Mouse (Mus musculus): ENCODE results near the gene Eps8l2. TPM values are rescaled to one million over a fixed set of nuclear protein-coding genes. Genes with fewer than 3 reads are reported as not detected.

Eps8l2 gene
- polyA plus RNA-seq, 1 experiment, result 109 TPM

DNA sequence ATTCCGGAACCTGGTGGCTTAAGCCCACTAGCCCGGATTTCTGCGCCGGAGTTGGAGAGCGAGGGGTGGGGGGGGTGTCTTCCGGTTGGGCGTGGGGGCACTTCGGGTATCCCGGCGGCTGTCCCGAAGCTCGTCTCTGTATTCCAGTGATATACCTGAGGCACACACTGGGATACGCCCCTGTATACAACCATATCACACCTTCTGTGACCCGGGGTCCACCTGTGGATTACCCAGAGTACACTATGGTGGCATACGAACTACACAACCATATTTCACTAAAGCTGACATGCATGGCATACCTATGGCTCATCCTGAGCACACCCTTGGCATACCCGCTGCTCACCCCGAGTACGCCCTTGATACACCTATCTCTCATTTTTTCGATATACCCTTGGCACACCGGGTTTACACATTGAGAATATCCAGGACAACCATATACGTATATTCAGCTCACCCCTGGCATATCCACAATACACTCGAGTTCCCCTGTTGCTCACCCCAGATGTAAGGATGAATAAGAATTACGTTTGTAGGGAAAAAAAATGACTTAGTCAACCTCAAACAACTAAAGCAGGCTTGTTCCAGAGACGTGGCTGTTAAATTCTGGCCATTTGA, 10.2 kb upstream of the Eps8l2 start:
- no peak for DNase-seq (ENCODE audit: low spot score)

DNA sequence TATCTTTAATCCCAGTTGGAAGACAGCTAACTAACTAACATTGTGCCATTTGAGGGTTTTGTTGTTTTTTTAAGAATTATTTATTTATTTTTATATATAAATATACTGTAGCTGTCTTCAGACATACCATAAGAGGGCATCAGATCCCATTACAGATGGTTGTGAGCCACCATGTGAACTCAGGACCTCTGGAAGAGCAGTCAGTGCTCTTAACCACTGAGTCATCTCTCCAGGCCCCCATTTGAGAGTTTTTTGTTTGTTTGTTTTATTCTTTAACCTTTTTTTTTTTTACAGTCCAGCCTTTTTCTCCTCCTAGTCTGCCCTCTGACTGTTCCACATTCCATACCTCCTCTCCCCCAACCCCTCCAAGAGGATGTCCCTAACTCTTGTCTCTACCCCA, 8.0 kb upstream of the Eps8l2 start:
- DNase-seq (ENCODE audit: low spot score), result no peak

DNA sequence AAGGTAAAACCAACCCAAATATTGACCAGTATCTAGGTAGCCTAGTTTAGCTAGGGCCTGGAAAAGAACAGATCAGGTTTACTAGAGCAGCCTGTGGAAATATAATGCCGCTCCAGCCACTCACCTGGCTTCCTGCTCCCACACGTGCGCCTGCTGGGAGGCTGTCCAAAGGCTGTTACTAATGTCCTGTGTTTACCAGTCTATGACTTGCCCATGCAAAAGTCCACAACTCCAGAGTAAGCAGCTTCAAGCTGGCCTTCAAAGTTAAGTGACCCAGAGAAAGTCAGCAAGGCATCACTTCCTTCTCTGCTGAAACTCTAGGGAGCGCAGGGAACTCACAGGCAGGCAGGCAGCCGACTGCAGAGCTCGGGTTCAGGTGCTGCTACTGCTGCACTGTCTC, 6.7 kb upstream of the Eps8l2 start:
- DNase-seq (ENCODE audit: low spot score), result no peak

DNA sequence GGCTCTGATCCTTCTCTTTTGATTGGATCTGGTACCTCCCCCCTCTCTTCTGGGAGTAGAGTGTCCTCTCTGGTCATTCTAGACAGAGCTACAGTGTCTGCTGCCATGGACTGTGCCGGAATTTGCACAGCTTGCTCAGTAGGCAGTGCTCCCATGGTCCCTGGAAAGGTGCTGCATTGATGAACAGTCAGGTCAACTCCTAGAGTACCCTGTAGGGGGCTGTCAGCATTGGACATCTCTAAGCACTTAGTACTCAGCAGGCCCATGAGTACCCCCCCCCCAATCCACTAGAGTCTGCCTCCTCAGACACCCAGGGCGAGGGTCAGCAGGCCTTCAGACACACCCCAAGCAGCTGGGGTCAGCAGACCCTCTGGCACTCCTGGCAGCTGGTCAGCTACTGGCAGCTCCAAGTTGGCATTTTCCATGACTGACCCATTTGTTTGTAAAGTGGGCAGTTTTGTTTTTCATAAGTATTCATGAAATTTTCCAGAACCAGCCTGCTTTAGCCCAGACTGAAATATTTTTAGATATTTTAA, 3.6 kb upstream of the Eps8l2 start:
- no peak for DNase-seq (ENCODE audit: low spot score)

DNA sequence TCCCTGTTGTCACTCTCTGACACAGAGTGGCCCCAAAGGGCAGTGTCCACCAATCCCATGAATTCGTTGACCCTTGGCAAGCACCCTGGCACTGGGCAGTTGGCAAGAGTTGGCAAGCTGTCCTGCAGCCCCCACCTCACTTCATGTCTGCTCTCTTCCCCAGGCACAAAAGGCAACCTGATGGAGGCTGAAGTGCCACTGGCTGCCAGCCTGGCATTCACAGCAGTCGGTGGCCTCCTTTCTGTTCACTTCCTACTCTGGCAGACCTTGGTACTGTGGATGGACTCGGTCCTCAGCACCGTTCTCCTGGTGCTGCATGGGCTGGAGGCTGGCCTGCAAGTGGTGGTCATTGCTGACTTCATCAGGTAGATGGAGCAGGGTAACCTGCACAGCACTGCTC, 3.0 kb upstream of the Eps8l2 start:
- DNase-seq (ENCODE audit: low spot score), result no peak

DNA sequence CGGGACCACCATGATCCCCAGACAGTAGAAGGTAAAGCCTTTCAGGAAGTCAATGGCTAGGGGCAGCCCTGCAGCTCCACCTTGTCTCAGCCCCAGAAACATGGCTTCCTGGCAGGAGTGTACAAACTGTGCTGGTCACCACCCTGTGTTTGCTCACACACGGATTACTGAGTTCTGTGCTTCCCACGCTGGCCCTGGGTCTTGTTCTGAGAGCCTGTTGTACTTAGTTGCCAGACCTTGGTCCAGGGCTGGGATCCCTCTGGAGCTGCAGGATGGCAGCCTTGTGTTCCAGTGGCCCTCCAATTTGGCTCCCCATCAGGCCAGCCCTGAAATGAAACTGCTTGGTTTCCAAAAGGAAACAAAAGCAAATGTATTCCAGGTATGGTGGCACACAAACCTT, 2.4 kb upstream of the Eps8l2 start:
- DNase-seq (ENCODE audit: low spot score), result no peak

DNA sequence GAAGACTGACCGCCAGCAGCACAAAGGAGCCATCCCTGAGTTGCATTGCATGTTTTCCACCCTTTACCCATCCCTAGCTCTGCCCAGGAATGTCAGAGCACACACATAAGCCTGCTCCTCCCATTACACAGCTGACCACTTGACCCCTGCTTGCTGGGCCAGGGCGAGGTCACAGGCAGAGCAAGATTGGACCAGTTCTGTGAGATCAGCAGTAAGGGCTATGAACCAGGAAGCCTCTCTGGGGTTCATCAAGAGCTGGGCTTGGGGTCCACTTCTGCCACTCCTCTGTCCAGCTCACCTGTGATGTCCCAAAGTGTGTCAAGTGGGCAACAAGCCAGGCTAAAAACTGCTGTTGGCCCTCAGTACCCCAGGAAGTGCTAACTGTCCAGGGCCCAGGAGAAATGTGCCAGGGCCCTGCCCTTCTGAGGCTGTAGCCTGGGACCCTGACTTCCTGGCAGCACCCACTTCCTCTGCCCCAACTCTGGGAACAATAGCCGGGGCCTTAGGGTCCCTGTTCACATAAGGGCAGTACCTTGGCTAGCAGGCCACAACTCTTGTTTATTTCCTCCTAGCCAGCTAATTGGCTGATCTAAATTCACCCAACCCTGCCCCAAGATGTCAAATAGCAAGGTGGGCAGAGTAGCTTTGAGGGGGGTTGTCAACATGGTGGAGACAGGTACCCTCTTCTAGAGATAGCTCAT, 814 bp upstream of the Eps8l2 start:
- no peak for DNase-seq (ENCODE audit: low spot score)

DNA sequence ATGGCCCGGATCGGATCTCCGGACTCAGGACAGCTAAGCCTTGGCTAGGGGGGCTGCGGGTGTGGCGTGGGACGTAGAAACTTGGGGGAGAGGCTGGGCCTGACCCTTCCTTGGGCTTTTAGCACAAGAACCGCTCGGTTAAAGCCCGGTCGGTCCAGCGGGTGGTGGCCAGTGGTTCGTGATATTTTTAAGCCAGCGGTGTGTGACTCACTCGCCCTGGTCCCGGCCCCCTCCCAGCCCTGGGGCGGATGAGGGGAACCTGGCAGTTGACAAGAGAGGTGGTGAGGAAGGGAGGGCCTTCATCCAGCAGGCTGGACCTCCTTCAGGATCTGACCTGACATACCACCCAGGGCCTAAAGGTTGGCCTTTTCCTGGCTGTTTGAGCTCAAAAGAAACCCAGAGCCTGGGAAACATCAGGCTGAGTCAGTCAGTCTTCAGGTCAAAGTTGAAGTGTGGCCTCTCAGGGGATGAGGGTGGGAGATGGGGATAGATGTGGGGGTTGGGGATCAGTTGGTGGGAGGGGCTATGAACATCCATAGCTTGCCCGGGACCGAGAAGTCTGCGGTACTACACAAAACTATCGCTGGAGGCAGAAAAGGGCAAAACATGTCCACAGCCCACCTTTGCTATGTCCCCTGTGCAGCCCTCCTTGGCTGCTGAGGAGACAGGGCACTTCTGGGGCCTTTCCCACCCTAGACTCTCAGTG, 688 bp downstream of the Eps8l2 start:
- DNase-seq (ENCODE audit: low spot score), result no peak

DNA sequence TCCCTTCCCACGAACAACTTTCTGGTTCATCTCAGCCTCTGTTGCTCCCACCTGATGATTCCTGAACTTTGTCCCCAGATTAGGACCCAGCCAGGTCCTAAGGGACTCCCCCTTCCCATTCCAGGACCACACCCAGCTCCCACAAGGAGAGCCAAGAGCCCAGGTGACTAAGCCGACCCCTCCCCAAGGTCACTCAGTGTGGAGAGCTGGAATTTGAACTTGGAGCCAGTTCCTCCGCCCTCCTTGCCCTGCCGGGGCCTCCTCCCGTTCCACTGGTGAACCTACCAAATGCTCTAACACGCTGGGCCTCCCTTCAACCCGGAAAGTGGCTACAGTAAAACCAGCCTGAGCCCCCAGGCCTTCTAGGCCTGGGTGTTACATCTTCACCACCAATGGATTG, 1.3 kb downstream of the Eps8l2 start:
- no peak for DNase-seq (ENCODE audit: low spot score)

DNA sequence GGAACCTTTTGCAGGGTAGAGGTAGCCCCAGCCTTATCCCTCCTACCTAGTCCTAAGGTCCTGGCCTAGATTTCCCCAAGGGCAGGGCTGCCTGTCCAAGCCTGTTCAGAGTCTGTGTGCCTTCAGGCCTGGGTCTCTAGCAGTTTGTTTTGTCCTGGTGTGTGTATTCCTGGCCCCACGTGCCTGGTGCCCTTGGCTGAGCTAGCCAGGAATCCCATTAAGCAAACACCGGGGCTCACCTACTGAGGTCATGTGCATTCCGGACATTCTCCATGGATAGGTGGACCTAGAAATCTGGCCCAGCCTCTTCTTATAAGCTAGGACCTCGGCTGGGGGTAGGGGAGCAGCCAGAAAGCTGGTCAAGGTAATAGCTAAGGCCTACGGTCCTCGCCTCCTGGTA, 1.8 kb downstream of the Eps8l2 start:
- no peak for DNase-seq (ENCODE audit: low spot score)

DNA sequence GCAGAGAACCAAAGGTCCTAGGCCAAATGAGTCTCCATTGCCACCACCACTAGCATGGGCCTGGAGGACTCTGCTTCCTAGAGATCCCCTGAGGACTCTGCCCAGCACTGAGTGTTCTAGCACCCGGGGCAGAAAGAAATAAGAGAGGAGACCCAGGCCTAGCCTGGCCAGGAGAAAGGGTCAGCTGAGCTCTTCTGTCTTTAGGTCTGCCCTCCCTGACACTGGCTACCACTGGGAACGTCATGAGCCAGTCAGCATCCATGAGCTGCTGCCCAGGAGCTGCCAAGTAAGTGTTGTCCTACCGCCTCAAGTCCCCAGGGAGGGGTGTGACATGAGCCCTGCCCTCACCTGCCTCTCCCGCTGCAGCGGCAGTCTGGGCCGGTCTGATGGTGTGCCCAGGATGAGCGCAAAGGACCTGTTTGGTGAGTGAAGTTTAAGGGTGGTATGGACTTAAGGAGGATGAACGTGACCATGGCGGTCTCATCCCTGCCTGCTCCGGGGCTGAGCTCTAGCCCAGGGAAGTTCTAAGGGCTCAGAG, 3.1 kb downstream of the Eps8l2 start:
- DNase-seq (ENCODE audit: low spot score), result no peak

DNA sequence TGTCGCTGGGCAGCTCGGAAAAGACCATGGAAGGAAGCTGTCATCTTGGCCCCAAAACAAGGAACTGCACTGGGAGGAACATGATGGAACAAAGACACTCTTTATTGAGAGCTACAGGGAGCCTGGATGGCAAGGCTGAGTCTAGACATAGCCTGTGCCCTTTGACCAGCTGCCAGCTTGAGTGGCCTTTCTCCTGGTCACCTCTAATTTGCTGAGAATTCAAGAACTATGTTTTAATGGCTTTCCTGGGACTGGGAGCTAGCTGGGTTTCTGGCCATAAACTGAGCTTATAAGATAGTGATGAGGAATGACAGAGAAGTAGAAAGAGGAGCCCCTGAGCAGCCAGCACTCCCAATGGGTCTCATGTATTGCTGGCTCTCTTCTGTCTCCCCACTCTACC, 4.5 kb downstream of the Eps8l2 start:
- DNase-seq (ENCODE audit: low spot score), result no peak

DNA sequence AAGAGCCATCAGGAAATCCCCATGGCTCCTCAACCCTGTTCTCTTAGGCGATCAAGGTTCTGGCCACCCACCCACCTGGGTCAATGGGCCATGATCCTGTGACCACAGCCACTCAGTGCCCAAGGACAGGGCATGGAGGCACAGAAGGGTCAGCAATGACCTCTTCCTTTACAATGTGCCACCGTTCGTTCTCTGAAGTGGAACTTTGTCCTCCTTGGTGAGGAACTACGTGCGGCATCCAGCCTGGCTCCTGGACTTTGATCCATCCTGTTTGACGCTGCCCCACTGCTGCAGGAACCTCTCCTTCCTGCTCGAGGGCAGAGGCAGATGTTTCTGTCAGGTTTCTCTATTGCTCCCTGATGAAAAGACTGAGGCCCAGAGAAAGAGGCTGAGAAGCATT, 5.0 kb downstream of the Eps8l2 start:
- DNase-seq (ENCODE audit: low spot score), result no peak

DNA sequence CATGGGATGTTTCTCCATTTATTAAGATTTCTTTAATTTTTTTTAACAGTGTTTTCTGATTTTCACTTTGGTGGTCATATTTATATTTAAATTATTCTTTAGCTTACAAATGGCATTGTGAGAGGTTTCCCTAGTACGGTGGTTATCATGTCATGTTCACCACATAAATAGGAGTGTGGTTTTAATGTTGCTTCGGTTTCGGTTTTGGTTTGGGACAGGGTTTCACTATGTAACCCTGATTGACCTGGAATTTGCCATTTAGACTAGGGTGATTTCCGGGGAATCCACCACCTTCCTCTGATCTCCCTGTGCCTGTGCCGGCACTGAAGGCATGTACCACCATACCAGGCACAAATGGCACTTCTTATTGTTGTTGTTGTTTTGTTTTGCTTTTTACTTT, 6.1 kb downstream of the Eps8l2 start:
- no peak for DNase-seq (ENCODE audit: low spot score)

DNA sequence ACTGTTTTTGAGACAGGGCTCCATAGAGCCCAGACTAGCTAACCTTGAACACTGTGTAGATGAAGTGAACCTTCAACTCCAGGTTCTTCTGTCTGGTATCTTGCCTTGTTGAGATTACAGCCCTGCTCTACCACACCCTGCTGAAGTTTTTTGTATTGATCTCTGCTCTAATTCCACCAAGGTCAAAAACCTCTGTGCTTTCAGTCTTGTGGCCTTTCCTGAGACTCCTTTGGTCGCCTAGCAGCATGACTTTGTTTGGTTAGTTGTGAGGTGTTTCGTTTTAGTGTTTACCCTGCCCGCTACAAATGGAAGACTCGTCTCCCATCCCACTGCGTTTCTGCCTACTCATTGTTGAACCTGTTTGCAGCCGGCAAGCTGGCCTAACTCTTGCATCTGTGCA, 12.4 kb downstream of the Eps8l2 start:
- DNase-seq (ENCODE audit: low spot score), result no peak

DNA sequence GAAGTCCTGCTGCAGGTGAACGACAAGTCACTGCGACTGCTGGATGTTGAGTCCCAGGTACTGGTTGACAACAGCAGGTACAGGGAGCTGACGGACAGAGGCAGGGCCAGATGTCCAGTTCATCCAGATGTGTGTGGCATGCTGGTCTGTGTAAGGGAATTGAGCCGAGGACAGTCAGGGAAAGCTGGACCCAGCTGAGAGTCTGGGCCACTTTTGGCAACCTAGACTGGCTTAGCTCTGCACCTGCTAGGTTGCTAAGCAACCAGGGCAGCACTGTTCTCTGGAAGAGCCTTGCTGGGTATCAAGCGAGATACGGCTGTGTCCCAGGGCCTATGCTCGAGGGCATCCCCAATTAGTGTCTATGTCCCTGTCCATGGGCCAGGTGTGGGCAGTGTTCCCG, 16.4 kb downstream of the Eps8l2 start:
- DNase-seq (ENCODE audit: low spot score), result no peak

DNA sequence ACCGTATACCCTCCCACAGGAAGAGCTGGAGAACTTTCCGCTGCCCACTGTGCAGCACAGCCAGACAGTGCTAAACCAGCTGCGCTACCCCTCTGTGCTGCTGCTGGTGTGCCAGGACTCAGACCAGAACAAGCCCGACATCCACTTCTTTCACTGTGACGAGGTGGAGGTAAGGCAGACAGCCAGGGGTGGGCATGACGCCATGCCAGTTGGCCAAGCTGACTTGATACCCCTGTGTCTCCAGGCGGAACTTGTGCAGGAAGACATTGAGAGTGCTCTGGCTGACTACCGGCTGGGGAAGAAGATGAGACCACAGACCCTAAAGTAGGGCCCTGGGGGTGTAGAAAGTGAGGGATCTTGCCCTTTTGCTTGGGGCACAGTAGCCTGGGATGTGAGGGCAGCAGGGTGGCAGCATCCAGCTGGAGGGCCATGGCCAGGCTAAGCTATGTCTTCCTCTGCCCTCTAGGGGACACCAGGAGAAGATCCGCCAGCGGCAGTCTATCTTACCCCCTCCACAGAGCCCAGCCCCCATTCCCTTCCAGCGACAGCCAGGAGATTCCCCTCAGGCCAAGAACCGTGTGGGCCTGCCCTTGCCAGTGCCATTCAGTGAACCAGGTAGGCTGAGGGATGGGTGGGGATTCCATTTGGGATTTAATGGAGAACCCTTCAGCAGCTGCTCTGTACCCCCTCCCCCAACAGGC, 17.1 kb downstream of the Eps8l2 start:
- no peak for DNase-seq (ENCODE audit: low spot score)

DNA sequence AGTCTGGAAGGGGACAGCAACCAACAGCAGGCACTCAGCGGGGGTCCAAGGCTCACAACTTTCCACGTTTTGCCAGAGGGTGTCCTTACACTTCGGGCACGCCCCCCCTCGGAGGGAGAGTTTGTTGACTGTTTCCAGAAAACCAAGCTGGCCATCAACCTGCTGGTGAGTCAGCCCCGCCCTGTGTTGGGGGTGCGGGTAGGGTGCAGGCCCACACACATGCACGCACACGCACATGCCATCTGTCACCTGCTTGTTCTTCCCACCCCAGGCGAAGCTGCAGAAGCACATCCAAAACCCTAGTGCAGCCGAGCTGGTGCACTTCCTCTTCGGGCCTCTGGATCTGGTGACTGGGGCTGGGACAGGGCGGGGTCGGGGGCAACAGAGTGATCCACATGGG, 18.3 kb downstream of the Eps8l2 start:
- DNase-seq (ENCODE audit: low spot score), result no peak

DNA sequence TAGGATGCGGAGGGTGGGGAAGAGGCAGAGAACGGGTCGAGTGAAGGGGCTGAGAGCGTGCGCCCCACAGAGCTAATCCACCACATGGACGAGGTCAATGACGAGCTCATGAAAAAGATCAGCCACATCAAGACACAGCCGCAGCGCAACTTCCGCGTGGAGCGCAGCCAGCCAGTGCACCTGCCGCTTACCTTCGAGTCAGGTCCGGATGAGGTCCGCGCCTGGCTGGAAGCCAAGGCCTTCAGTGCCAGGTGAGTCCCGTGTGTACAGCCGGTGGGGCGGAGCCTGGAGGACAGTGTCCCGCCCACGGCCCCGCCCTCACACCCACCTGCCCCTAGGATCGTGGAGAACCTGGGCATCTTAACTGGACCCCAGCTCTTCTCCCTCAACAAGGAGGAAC, 22.8 kb downstream of the Eps8l2 start:
- DNase-seq (ENCODE audit: low spot score), result peak; percentile 20

DNA sequence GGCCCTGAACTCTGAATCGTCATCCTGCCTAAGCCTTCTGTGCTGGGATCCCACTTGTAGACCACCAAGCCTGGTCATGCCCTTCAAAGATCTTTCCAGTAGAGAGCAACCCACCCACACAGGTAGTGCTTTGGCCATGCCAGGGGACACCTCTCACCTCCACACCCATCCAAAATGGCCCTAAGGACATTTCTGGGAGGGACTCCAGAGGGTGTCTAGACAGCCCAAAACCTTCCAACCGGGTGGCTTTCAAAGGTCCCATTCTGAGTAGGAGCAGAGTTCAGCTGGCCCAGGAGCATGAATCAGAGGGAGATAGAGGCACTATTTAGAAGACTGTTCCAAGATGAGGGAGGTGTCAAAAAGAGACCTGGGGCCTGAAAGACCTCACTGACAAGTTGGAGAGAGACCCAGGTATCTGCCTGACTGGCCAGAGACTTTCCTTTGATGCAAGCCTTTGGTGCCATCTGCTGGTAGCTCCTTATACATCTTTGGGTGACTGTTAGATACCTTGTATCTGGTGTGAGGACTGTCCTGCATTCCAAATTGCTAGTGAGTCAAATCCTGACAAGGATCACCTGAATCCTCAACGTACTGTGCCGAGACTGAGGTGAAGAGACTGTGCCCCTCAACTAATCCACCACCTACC, 24.5 kb downstream of the Eps8l2 start:
- DNase-seq (ENCODE audit: low spot score), result peak; percentile 23

DNA sequence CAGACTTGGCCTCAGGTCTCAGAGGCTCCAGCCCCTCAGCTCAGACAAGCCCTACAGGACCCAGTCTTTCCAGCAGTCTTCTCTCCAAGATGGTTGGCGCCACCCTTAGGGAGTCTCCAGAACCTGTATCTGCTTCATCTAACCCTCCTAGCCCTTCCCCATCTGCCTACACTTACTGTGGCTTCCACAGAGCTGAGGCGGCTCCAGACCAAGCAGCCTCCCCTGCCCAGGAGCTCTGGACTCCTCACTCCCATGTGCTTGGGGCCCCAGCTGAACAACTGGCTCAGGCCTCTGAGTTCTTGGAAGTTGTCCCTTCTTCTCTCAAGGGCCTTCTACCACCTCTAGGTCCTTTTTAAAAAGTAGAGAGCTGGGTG, 25.1 kb downstream of the Eps8l2 start:
- DNase-seq (ENCODE audit: low spot score), result no peak
